Mouse (Mus musculus) adrenal gland, postnatal 4 days (tissue): ENCODE measurements around the gene Gabrb2. TPM values are rescaled to one million over a fixed set of nuclear protein-coding genes. Genes with fewer than 3 reads are reported as not detected.

Experiments
- total RNA-seq, 2 experiments: library from RNA; stranded (reverse); gene quantifications; 2 replicates each; pipeline ENCODE4 v1.2.3; 2021

Gene Gabrb2
- total RNA-seq, 2 experiments from 2014 or later, result 0.98 to 1.2 TPM

Other genes starting within 250 kb of the Gabrb2 start
- gene Gabra1, start 236.8 kb upstream of the Gabrb2 start, total RNA-seq, result 1 to 10 TPM; 9.1 to 9.2 TPM
- not detected for gene Gabra6, start 98.7 kb upstream of the Gabrb2 start, total RNA-seq